Mouse (Mus musculus) mature B cell (primary cell): Measurements from ENCODE around the gene Cst11.
"Not testable (repeated sequence)": the region's sequence is repeated elsewhere in the genome, so short reads cannot be mapped to it uniquely, and the experiment has no call there.

Source experiments
- in situ Hi-C: fragments of 300-500 bp; cut with MboI; formaldehyde crosslinking; loops from 2 replicates; pipeline ENCODE4 v1.14.3; 2019

Gene Cst11

DNA sequence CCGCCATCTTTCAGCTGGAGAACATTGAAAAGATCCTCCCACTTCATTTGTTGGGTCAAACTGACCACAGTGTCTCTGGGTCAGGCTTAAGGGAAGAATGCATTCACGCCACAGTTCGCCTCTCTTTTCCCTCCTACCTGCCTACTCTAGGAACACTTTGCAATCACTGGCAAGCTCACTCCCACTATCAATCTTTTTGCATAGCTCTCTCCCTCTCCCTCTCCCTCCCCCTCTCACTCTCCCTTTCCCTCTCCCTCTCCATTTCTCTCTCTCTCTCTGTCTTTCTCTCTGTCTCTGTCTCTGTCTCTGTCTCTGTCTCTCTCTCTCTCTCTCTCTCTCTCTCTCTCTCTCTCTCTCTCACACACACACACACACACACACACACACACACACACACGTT, at the start of gene Cst11:
TSS of gene Cst11 (minus strand) at position 101 of the 400 bp plus-strand sequence.
- in situ Hi-C loops: not testable (repeated sequence)

DNA sequence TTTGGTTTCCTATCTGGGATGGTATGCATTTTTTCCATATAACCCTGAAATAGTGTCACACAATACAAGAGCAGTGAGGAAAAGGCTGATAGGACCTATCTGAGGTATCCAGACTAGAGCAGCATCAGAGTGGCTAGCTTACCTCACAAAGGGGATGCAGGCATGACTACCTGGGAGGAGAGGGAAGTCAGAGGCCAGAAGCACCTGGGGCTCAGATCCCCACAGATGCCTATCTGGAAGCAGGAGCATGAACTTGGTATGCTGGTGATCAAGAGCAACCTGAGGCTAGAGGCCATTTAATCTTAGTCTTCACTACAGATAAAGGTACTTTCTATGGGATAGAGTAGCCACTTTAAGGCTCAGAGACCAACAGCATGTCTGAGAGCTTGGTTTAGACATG, 48.6 kb upstream of the Cst11 start, which contains the start of gene Cst13:
TSS of gene Cst13 (plus strand) at position 173 of the 400 bp plus-strand sequence.
- in situ Hi-C loops: no loop called here

DNA sequence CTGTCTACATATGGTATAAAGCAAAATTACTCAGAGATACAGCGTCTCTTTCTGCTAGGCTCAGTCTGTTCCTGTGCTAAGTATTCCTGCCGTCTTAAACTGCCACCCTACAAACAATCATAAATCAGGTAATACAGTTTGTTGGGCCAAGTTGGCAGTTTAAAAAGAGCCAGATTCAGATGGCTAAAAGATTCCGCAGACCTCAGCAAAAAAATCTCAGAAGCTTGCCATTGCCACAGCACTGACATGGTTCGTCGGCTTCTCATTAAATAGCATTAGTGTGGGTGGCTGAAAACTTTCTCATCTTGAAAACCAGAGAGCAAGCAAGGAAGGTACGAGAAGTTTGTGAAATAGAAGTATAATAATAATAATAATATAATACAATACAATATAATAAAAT, 35.4 kb upstream of the Cst11 start:
- in situ Hi-C loops: no loop called here

DNA sequence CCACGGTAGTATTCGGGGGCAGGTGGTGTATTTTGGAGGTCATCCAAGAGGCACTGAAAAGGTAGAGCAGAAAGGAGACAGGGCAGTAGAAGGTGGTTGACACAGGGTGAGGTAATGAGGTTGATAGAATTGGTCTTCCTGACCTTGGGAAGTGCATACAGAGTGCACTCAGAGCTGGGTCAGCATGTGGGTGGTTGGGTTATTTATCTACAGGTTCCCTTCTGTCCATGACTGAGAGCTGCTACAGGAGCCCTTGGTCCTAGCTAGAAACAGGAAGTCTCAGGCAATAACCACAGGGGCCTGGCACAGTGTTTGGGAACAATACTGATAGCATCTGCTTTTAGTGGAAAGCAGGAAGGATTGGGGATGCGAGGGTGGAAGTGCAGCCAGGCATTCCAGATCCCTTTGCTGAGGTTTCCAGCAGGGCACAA, 30.2 kb upstream of the Cst11 start:
- in situ Hi-C loops: no loop called here

DNA sequence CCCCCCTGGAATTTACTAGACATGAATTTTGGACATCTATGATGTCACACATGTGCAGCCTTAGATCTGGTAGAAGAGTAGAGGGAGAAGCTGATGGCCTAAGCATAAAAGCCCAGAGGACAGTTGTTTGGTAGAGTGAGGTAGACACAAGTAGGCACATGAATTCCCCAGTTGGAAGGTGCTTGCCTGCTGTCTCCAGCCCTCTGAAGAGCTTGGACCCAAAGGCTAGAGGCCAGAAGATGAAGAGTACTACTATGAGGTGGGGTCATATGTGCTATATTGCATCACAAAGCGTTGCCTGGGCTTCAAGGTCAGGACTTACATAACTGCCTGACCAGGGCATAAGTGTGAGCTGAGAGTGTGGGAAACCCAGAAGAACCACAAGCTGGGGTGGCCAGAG, 27.2 kb upstream of the Cst11 start, which contains the start of gene Cst8:
TSS of gene Cst8 (plus strand) at position 301 of the 400 bp plus-strand sequence.
- in situ Hi-C loops: no loop called here

DNA sequence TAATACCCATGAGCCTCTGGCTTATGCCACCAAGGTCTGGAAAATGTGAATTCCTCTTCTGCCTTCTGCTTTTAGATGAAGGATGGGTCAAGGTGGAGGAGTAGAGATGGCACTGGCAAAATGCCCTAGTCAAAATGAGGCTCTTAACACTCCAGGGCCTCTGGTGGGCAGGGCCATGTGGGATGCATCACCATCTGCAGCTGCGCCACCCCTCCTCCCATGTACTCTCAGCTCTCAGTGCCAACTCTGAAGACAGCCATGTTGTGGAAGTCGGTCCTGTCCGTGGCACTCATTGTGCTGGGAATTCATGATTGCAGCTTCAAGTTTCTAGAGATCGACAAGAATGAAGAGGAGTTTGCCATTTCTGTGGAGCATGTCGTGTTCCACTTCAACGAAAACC, 17.8 kb upstream of the Cst11 start, which contains the start of gene Cst12:
TSS of gene Cst12 (plus strand) at position 220 of the 400 bp plus-strand sequence.
- in situ Hi-C loops: no loop called here

DNA sequence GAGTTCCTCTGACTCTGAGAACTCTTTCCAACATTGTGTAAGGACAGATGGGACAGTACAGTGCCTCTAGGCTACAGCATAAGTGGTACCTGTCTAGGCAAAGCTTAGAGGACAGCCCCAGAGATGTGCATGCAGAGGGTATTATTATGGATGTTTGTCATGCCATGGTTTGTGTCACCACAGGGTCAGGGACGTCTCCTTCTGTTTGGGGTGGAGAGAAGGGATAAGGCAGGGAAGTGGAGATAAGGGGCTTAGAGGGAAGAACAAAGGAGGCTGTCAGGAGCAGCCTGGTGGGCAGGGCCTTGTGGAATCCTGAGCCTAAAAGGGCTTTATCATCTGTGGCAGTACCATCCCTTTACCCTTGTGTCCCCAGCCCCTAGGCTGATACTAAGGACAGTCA, 10.4 kb upstream of the Cst11 start, which contains the start of gene 8030411F24Rik:
TSS of gene 8030411F24Rik (plus strand) at position 301 of the 400 bp plus-strand sequence.
- in situ Hi-C loops: no loop called here

DNA sequence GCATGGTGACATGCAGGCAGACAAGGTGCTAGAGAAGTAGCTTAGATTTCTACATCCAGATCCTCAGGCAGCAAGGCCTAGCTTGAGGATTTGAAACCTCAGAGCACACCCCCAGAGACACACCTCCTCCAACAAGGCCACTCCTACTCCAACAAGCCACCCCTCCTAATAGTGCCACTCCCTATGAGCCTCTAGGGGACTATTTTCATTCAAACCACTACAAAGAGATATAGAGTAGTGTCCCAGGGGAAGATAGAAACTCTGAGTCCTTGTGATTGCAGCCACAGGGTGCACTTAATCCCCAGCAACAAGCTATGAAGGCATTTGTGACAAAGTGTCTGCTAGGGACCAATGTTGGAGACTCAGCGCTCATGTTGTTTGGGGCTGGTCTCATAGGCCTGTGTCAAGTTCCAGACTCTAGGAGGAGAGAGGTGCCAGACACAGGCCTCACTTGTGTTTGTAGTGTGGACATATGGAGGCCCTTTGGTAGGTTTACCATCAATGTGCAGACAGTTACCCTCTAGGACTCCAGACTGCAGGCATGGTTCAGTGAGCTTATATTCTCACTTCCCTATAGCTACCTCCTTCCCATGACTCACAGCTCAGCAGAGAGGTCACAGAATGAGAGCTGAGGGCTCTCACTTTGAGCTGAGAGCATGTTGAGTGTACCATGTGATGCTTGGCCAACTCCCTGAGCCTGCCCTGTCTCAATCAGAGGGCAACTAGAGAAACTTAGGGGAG, 7.5 kb downstream of the Cst11 start:
- in situ Hi-C loops: no loop called here

DNA sequence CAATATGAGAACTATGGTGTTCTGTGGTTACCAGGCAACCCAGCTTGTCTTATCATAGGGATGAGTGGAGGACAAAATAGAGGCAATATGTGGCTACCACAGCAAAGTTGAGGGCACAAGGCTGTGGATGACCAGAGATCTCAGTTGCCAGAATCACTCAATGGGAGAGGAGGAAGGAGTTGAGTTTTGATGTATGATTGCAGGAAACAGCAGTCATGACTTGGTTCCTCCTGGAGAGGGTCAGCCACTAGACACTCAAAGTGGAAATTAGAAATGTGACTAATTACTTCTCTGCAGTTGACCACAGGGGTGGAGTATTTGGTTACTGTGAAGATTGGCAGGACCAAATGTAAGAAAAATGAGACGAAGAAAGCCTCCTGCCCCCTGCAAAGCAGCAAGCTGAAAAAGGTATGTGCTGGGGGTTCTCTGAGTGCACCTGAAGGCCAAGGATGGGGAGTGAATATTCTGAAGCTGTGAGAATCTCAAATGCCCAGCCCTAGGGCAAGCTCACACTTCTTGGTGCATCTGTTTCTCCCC, 16.9 kb downstream of the Cst11 start:
- in situ Hi-C loops: loop anchor here (10.0 kb wide), 1 partner anchor 150 kb away; no protein-coding TSS in a partner anchor

DNA sequence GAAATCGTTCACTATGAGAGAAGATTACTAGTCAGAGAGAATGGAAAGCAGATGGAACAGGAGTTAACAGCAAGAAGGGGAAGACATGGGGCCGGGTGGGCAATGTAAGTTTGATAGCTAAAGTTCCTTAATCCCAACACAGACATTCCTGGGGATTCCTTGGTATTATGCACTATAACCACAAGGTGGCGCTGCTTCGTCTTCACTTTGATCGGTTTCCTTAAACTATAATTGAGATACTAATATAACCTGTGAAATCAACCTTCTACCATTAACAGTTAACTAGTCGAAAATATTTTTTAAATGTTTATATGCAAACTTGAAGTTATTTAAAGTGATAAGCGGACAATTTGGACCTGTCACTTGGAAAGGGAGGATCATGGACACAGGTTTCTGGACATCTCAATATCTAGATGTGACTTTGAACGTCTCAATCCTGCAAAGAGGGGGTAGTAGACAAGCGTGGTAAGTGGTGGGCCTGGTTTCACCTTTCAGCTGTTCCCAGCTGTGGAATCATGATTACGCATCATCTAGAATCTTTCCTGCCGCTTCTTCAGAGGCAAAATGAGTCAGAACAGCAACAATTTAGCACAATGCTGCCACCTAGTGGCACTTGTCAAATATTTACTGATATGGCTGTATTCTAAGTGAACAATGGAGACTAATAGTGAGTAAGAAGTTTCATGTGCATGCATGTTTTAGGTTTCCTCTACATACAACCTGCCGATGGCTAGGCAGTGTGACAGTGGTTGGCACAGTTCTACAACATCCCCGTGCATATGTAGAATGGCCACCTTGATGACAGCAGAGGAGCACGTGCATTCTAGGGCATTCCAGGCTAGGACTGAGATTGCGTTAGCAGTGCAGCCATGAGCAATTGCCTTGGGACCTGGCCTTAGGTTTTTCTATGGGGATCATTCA, 19.1 kb downstream of the Cst11 start:
- in situ Hi-C loops: loop anchor here (10.0 kb wide), 1 partner anchor 153 kb away; no protein-coding TSS in a partner anchor

DNA sequence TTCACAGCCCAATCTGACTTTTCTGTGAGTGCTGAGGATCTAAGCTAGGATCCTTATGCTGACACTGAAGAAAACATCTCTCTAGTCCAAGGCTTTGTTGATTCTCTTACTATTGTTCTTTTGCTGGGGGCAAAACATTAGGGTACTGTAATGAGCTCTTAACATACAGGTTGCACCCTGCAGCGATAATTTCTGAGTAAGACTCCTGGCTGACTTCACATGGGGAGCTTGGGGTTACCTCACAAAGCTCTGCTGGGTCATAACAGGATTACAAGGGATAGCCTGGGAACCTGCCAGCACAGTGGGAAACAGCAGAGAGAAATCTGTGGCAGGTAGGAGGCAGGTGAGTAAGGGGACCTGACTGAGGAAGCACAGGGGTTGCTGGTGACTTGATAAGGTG, 21.2 kb downstream of the Cst11 start, which contains the start of gene Cstl1:
TSS of gene Cstl1 (plus strand) at position 301 of the 400 bp plus-strand sequence.
- in situ Hi-C loops: loop anchor here (10.0 kb wide), 1 partner anchor 155 kb away; no protein-coding TSS in a partner anchor

DNA sequence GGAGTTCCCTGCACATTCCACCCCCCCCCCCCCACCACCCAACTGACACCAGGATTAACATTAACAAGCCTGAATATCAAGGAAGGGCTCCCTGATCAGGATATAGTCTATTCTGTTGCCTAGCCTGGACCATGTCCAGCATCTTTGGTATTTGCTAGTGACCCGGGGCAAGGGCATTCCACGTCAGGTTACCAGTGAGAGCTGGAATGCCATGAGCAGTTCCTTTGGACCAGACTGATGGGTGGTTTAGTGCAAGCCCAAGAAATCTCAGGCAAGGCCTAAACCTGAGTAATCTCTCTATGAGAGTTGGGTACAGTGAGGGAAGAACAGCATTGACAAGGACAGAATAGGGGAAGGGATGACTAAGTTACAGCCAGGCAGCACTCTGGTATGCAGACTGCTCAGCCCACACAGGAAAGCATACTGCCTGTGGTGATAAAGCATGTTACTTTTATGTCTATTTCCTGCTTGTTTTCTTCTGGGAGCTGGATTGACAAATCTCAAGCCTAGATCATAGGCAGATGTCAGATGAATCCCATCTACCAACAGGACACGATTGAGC, 27.4 kb downstream of the Cst11 start:
- in situ Hi-C loops: no loop called here

DNA sequence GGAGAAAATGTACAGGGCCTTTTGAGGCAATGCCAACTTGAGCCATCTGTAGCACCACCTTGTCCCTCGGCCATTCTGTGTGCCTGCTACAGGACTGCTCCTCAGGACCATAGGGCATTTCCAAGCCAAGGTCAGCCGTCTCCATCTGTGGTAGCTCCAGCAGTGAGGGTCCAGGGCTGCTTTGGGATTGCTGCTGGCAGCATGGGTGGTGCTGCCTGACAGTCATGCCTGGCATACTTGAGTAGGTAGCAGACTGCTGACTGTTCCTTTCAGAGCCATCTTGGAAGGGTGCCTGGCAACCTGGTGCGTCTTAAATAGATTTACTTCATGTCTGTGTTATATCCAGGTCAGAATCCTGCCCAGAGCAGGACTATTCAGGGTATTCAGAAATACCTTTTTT, 28.3 kb downstream of the Cst11 start:
- in situ Hi-C loops: no loop called here

DNA sequence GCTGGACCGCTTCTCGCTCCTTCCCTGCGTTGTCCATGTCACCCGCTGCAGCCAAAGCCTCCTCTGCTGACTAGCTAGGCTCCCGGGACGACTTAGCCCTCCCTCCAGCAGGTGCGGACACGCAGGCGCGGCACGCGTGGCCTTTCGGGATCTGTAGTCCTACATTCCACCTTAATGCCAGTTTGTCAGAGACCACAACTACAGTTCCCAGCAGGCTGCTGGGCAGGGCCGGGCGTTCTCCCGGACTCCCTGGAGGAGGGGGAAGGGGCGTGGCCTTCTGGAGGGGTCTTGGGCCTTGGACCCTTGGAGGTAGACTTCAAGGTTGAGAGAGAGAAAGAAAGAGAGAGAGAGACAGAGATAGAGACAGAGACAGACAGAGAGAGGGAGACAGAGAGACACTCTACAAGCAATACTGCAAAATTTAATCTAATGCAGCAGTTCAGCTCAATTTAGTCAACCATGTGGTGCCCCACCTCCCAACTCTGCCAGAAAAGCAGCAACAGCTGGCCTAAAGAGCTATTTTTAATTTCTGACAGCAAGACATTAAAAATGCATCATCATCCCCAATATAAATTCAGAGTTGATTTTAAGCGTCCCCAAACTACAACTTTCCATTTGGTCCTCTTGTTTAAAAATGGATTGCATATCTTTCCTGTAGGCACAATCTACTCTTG, 38.8 kb downstream of the Cst11 start, which contains the start of gene Napb:
TSS of gene Napb (minus strand) at position 141 of the 674 bp plus-strand sequence.
- in situ Hi-C loops: no loop called here

DNA sequence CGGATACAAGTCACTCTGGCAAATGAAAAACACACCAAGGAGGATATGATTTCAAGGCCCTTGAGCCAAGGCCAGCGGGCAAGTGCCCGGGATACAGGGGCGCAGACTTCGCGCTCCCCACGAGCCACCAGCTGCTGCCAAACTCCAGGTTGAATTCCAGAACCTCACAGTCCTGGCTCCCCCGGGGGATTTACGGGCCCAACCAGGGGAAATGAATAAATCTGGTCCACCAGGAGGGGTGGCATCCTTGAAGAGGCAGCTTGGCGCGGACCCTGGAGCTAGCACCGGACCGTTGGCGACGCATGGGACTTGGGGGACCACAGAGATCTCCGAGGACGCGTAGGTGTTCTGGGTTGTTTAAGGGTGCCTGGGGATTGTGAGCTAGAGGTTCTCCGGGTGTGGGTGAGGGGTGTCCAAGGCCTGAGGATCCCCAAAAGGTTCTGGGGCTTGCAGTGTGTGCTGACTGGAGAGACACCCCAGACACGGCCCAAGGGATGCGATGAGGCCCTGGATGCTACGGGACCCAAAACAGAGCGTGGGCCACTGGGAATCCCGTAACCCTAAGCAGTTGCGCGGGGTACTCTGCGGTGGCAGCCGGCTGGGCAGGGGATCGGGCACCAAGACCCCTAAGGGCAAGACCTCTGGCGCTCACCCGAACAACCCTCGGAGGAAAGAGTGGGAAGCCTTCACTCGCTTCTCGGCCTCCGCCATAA, 39.5 kb downstream of the Cst11 start:
- in situ Hi-C loops: no loop called here

DNA sequence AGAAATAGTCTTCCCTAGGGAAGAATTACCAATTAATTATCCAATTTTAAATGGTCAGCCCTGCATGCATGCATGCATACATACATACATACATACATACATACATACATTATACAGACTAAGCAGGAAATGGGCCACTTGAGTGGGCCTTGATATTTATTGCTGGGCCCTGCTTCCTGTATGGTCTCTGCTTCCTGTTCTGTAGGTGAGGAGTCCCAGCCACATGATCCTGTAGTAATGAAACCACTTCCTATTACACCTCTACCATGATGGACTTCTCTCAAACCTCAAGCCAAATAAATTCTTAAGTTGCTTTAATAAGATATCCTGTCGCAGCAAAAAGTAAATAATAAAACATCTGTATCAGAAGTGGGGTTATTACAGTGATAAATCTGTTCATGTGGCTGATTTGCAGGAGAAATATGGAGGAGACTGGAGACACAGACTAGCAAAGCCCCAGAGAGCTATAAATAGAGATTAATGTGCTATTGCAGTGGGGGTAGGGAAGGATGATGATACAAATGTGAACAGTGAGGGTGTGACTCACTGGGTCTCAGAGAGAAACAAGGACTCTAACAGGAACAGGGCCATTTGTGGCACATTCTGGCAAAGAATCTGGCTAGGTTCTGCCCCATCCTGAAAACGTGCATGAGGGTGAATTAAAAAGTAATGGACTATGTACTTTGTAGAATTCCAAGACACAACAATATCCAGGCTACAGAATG, 51.9 kb downstream of the Cst11 start:
- in situ Hi-C loops: no loop called here
